In genomic region chr8:116864022-116864387, GRCm38 (mm10) we compare ENCODE assay signal across 12 mouse cellular contexts. TPM values are rescaled to one million over a fixed set of nuclear protein-coding genes. Genes with fewer than 3 reads are reported as not detected.
DNase-seq lines count a peak whose midpoint lies in the region; ATAC-seq and TF ChIP-seq lines count a peak whose summit lies in the region.
"Had no signal": no experiment of that assay in that cellular context is flagged by ENCODE, and none has a peak within 500 bp of the region (broad histone marks: within the 10 kb centered on the region; RNA-seq: fewer than 3 reads in every experiment).

No protein-coding gene starts in this region.

- DNase-seq in cerebellum, adult 11-12 months, result peak; percentile 52
- DNase-seq in cerebellum, adult 18-20 months, result no peak
- DNase-seq in cerebellum, postnatal 14 days, result peak; percentile 30 to 42
- peak; percentile 20 for DNase-seq in brain, adult 2 months (ENCODE audit: low read depth, low spot score)
- DNase-seq in heart, adult 8-10 months (ENCODE audit: low spot score), result no peak
- DNase-seq in left cerebral cortex, postnatal 25 days (ENCODE audit: low spot score in 2 of 2), result no peak

- no peak for TF ChIP-seq CTCF in E14TG2a.4 (conservative IDR thresholded peaks at IDR 0.05; ENCODE audit: low read length)

- H3K9me3 ChIP-seq in E14TG2a.4 (ENCODE audit: low read length), result peaks cover 2% of the 10 kb centered on the region; the same call in 1 of the 2 replicates
- H3K9me3 ChIP-seq: hindbrain, embryonic 12.5 days had no signal

- H3K4me1 ChIP-seq in E14TG2a.4 (replicated peaks; ENCODE audit: low read depth, low read length), result peaks cover 6% of the 10 kb centered on the region; the same call in 1 of the 2 replicates

- intact Hi-C loops in left cerebral cortex, postnatal 25 days (cut with DNase I), result no loop called here

- no peaks in the 10 kb centered on the region for H3K36me3 ChIP-seq in E14TG2a.4 (ENCODE audit: insufficient read depth, low read length)
- H3K36me3 ChIP-seq: heart, embryonic 13.5 days; hindbrain, embryonic 12.5 days had no signal

- H3K4me3 ChIP-seq in E14TG2a.4 (replicated peaks; ENCODE audit: low read length), result peak overlapping the region; percentile 77; the same call in 1 of the 2 replicates

- ATAC-seq in cerebellum, adult (ENCODE audit: insufficient number of reproducible peaks, low FRiP score, low TSS enrichment), result no peak
- ATAC-seq: activated CD4-positive, CD25-positive, alpha-beta regulatory T cell, adult 4 months; intestine, postnatal 0 days had no signal

- peaks cover 50% of the 10 kb centered on the region for H3K27me3 ChIP-seq in E14TG2a.4 (ENCODE audit: insufficient read depth, low read length)

RNA-seq across cellular contexts. Expression of gene Cmc2, which starts 57.2 kb away (rescaled TPM):
- total RNA-seq in heart, adult 8-10 months (2022), result 10 to 100 TPM; 65.4 to 79.4 (median 70.2) TPM
- total RNA-seq in left cerebral cortex, postnatal 25 days (2021), result 10 to 100 TPM; 15.9 to 20.2 TPM

RNA-seq across cellular contexts. Expression of gene Cenpn, which starts 57.5 kb away (rescaled TPM):
- total RNA-seq in heart, adult 8-10 months (2022), result under 1 TPM; 0.56 to 0.75 (median 0.63) TPM
- total RNA-seq in left cerebral cortex, postnatal 25 days (2021), result 1 to 10 TPM; 1.3 to 1.6 TPM

Comparison
In these comparisons a context has a peak if more than half of its experiments do, and no peak if none do; other contexts are left out.
1. DNase-seq: peak in cerebellum, adult 11-12 months (single experiment), cerebellum, postnatal 14 days (2 of 2) and brain, adult 2 months (single experiment); none in cerebellum, adult 18-20 months (0 of 2), heart, adult 8-10 months (single experiment) and left cerebral cortex, postnatal 25 days (0 of 2).